Mouse (Mus musculus) forebrain, postnatal 0 days (tissue): ENCODE data around the gene Neurl3. TPM values are rescaled to one million over a fixed set of nuclear protein-coding genes. Genes with fewer than 3 reads are reported as not detected.
A peak's percentile ranks its signal among the peaks of the same experiment; 100 is the strongest.

Experiments used
- ATAC-seq: fragments of 200-750 bp; cut with Nextera tagmentation; 2 replicates; pipeline ENCODE4 v1.8.0; 2017; ENCODE audit warnings: mild to moderate bottlenecking, moderate library complexity
- DNase-seq: peaks from one replicate; pipeline ENCODE4 v3.0.0-alpha.2; 2015
- H3K27ac ChIP-seq: fragments of 300-500 bp; sonication (generic); 2 replicates; pipeline ENCODE4 v1.5.1; 2014; ENCODE audit warnings: low read depth, mild to moderate bottlenecking, antibody characterized with exemption, low read length, moderate library complexity, mixed read lengths
- H3K27me3 ChIP-seq: fragments of 300-500 bp; sonication (generic); 2 replicates; pipeline ENCODE4 v1.6.1; 2014; ENCODE audit warnings: mild to moderate bottlenecking, low read length, mixed read lengths; ENCODE audit not compliant: insufficient read depth
- H3K36me3 ChIP-seq: fragments of 300-500 bp; sonication (generic); 2 replicates; pipeline ENCODE4 v1.6.1; 2014; ENCODE audit warnings: mild to moderate bottlenecking, moderate library complexity; ENCODE audit not compliant: insufficient read depth
- H3K4me1 ChIP-seq: fragments of 300-500 bp; sonication (generic); 2 replicates; pipeline ENCODE4 v1.6.1; 2014; ENCODE audit warnings: antibody characterized with exemption; ENCODE audit not compliant: insufficient read depth
- H3K4me2 ChIP-seq: fragments of 300-500 bp; sonication (generic); 2 replicates; pipeline ENCODE4 v1.6.1; 2014; ENCODE audit warnings: low read depth, mild to moderate bottlenecking, moderate library complexity
- H3K4me3 ChIP-seq: fragments of 300-500 bp; sonication (generic); 2 replicates; pipeline ENCODE4 v1.5.1; 2014; ENCODE audit warnings: low read depth, low read length, mixed read lengths
- H3K9ac ChIP-seq: fragments of 300-500 bp; sonication (generic); 2 replicates; pipeline ENCODE4 v1.6.1; 2014; ENCODE audit warnings: mild to moderate bottlenecking
- H3K9me3 ChIP-seq: fragments of 300-500 bp; sonication (generic); 2 replicates; pipeline ENCODE4 v1.6.1; 2016; ENCODE audit warnings: low read length
- CTCF ChIP-seq: sonication (generic); IDR thresholded peaks from 2 replicates; pipeline ENCODE4 v1.5.1; 2016; ENCODE audit warnings: antibody characterized with exemption, control low read depth, low read depth
- WGBS: fragments of 180-500 bp; shearing (Covaris S2); extraction: QIAGEN DNeasy Blood & Tissue Kit; methylation state at CpG from one replicate; pipeline ENCODE4 v1.1.7; 2014; 5-methylcytosine and 5-hydroxymethylcytosine counted together
- polyA plus RNA-seq: library from polyadenylated mRNA; unstranded; fragments of >200 nt; fragmentation: Nextera tagmentation; extraction: Ambion mirVana; gene quantifications from 2 replicates; pipeline ENCODE4 v1.2.1, GENCODE M21; 2015
- total RNA-seq: library from RNA; depleted of rRNA; stranded (reverse); fragments of >200 nt; gene quantifications from 2 replicates; pipeline ENCODE4 v1.2.3, GENCODE M21; 2014; rRNA removed

Neurl3 gene
- total RNA-seq (0.43 and 0.54 TPM in 2 replicates), polyA plus RNA-seq (0.53 and 0.85 TPM in 2 replicates)

GRCm38 (mm10) chr1:36274455-36274854 is at the start of gene Neurl3:
Gene Neurl3, minus strand, starts transcription at chr1:36274679.
- Histone ChIP-seq H3K27ac (no peak within 1 kb of the TSS), H3K9me3 (no peaks in the 10 kb centered on the region), H3K27me3 (no peaks in the 10 kb centered on the region), H3K4me1 (no peaks in the 10 kb centered on the region), H3K4me3 (no peak within 1 kb of the TSS), H3K36me3 (no peaks in the 10 kb centered on the region), H3K4me2 (no peak within 1 kb of the TSS), H3K9ac (no peak within 1 kb of the TSS)
- ATAC-seq, result no peak
- no peak for DNase-seq
- no peak for TF ChIP-seq CTCF
- WGBS, result 93% methylated on average over 5 of the region's 5 CpGs

GRCm38 (mm10) chr1:36323746-36324448 is 49.4 kb upstream of the Neurl3 start:
- no peak overlapping the region for H3K4me2 ChIP-seq
- H3K27ac ChIP-seq, result no peak overlapping the region
- 45% methylated on average over 8 of the region's 8 CpGs for WGBS
- no peaks in the 10 kb centered on the region; the same call in 1 of the 2 replicates for H3K36me3 ChIP-seq
- ATAC-seq (peak; percentile 82), DNase-seq (peak; percentile 51)
- H3K9ac ChIP-seq, result no peak overlapping the region
- no peaks in the 10 kb centered on the region for H3K4me1 ChIP-seq
- peak; percentile 77 for TF ChIP-seq CTCF
- H3K9me3 ChIP-seq, result no peaks in the 10 kb centered on the region
- H3K4me3 ChIP-seq, result no peak overlapping the region
- H3K27me3 ChIP-seq, result no peaks in the 10 kb centered on the region

- no peak overlapping the region for H3K9ac ChIP-seq
- no peak for TF ChIP-seq CTCF
- H3K4me3 ChIP-seq, result no peak overlapping the region
- H3K27ac ChIP-seq, result no peak overlapping the region
- no peak for DNase-seq
- WGBS, result 83% methylated on average over 9 of the region's 9 CpGs
- no peak for ATAC-seq
- no peaks in the 10 kb centered on the region for H3K27me3 ChIP-seq
- no peaks in the 10 kb centered on the region for H3K4me1 ChIP-seq
- no peaks in the 10 kb centered on the region for H3K9me3 ChIP-seq
- H3K36me3 ChIP-seq, result no peaks in the 10 kb centered on the region; the same call in 1 of the 2 replicates
- H3K4me2 ChIP-seq, result no peak overlapping the region
Measured at GRCm38 (mm10) chr1:36323076-36323475, 48.6 kb upstream of the Neurl3 start.

- no peak overlapping the region for H3K4me2 ChIP-seq
- no peaks in the 10 kb centered on the region for H3K9me3 ChIP-seq
- no peak overlapping the region for H3K4me3 ChIP-seq
- ATAC-seq (0 out of 2 replicates have a peak, but pooled peaks have one; percentile 17), DNase-seq (no peak)
- H3K27me3 ChIP-seq, result no peaks in the 10 kb centered on the region
- 76% methylated on average over 11 of the region's 11 CpGs for WGBS
- H3K36me3 ChIP-seq, result no peaks in the 10 kb centered on the region; the same call in 1 of the 2 replicates
- TF ChIP-seq CTCF, result peak; percentile 20
- H3K27ac ChIP-seq, result no peak overlapping the region
- no peak overlapping the region for H3K9ac ChIP-seq
- H3K4me1 ChIP-seq, result no peaks in the 10 kb centered on the region
Measured at GRCm38 (mm10) chr1:36321829-36322573, 47.5 kb upstream of the Neurl3 start.

GRCm38 (mm10) chr1:36321164-36321563 is 46.7 kb upstream of the Neurl3 start:
- H3K4me3 ChIP-seq, result no peak overlapping the region
- no peak overlapping the region for H3K27ac ChIP-seq
- ATAC-seq (no peak), DNase-seq (no peak)
- no peaks in the 10 kb centered on the region; the same call in 1 of the 2 replicates for H3K36me3 ChIP-seq
- WGBS, result 86% methylated on average over 2 of the region's 2 CpGs
- no peaks in the 10 kb centered on the region for H3K27me3 ChIP-seq
- no peak overlapping the region for H3K4me2 ChIP-seq
- H3K9me3 ChIP-seq, result no peaks in the 10 kb centered on the region
- no peak overlapping the region for H3K9ac ChIP-seq
- TF ChIP-seq CTCF, result no peak
- no peaks in the 10 kb centered on the region for H3K4me1 ChIP-seq

GRCm38 (mm10) chr1:36315776-36316100 is 41.3 kb upstream of the Neurl3 start:
- Histone ChIP-seq H3K4me1 (no peaks in the 10 kb centered on the region), H3K27ac (no peak overlapping the region), H3K27me3 (no peaks in the 10 kb centered on the region), H3K4me2 (no peak overlapping the region), H3K36me3 (no peaks in the 10 kb centered on the region), H3K9ac (no peak overlapping the region), H3K4me3 (no peak overlapping the region), H3K9me3 (no peaks in the 10 kb centered on the region)
- 81% methylated on average over 2 of the region's 2 CpGs for WGBS
- ATAC-seq, result no peak
- no peak for TF ChIP-seq CTCF
- DNase-seq, result no peak
